Mouse (Mus musculus) cerebellum, postnatal 4 days (tissue): ENCODE results near the gene Sept9.

Experiments used
- DNase-seq, 2 experiments: peaks; one replicate each; pipeline ENCODE4 v3.0.0; 2022; ENCODE audit warnings: low spot score in 2 of 2, mixed read lengths in 1 of 2

Sept9 gene

GRCm38 (mm10) chr11:117220777-117221176, 21.3 kb downstream of the Sept9 start:
- DNase-seq: no peak

- DNase-seq: no peak
These were observed 21.7 kb downstream of the Sept9 start for GRCm38 (mm10) chr11:117221182-117221581.

- no peak for DNase-seq
These were observed 23.4 kb downstream of the Sept9 start for GRCm38 (mm10) chr11:117222899-117223298.

- no peak for DNase-seq
These were observed 25.3 kb downstream of the Sept9 start for GRCm38 (mm10) chr11:117224804-117225203.

GRCm38 (mm10) chr11:117225531-117226213, 26.2 kb downstream of the Sept9 start:
- DNase-seq: no peak

- DNase-seq: no peak
These were observed 26.7 kb downstream of the Sept9 start for GRCm38 (mm10) chr11:117226214-117226535.

GRCm38 (mm10) chr11:117228139-117228538, 28.7 kb downstream of the Sept9 start:
- no peak for DNase-seq

GRCm38 (mm10) chr11:117231551-117231950, 32.1 kb downstream of the Sept9 start:
- DNase-seq: no peak

- no peak for DNase-seq
These were observed 32.6 kb downstream of the Sept9 start for GRCm38 (mm10) chr11:117232032-117232431.

GRCm38 (mm10) chr11:117232886-117233458, 33.5 kb downstream of the Sept9 start:
- no peak for DNase-seq

- DNase-seq: no peak
These were observed 34.4 kb downstream of the Sept9 start for GRCm38 (mm10) chr11:117233818-117234217.

GRCm38 (mm10) chr11:117235086-117235897, 35.8 kb downstream of the Sept9 start:
- DNase-seq: peak in 1 of 2 experiments; percentile 43

- peak in 1 of 2 experiments; percentile 23 for DNase-seq
These were observed 36.5 kb downstream of the Sept9 start for GRCm38 (mm10) chr11:117235898-117236459.

GRCm38 (mm10) chr11:117238169-117238568, 38.7 kb downstream of the Sept9 start:
- peak; percentile 97 to 98 for DNase-seq

GRCm38 (mm10) chr11:117239617-117240016, 40.2 kb downstream of the Sept9 start:
- DNase-seq: no peak

- no peak for DNase-seq
These were observed 40.9 kb downstream of the Sept9 start for GRCm38 (mm10) chr11:117240322-117240721.

GRCm38 (mm10) chr11:117240861-117241738, 41.6 kb downstream of the Sept9 start:
- no peak for DNase-seq

GRCm38 (mm10) chr11:117242339-117243084, 43.1 kb downstream of the Sept9 start:
- DNase-seq: no peak

GRCm38 (mm10) chr11:117243536-117244290, 44.3 kb downstream of the Sept9 start:
- no peak for DNase-seq
